ENCODE assay signal across 8 mouse cellular contexts in the genomic region with DNA sequence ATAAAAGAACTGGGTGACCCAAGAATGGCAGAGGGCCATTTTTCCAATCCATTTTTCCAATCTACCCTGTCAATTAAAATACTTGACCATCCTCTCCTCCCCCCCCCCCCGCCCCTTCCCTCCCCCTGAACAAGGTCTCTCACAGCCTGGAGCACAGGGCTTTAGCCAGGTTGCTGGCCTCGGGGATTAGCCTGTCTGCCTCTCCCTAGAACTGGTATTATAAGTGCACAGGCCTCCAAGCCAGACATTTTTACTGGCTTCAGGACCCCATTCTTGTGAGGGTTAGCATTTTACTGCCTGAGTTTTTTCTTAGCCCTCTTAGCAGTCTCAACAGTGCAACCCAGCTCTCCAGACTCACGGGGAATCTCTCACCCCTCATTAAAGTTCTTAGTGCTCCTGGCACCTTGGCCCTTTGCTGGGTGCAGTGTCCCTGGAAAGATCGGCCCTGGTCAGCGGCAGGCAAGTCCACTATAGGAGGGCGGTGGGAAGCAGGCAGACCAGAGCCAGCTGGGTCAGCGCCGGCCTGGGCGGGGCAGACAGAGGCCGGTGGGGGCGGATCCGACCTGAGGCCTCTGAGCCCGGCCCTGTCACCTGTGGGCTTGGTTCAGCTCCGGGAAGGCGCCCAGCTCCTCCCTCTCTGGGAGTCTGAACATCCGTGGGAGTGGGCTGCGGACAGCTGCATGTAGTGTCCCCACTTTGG. TPM values are rescaled to one million over a fixed set of nuclear protein-coding genes. Genes with fewer than 3 reads are reported as not detected.
DNase-seq lines count a peak whose midpoint lies in the region; ATAC-seq and TF ChIP-seq lines count a peak whose summit lies in the region.

Gene Wdr72, plus strand, starts transcription at position 596 of the 700 bp plus-strand sequence.

- peaks cover 22% of the 10 kb centered on the region for H3K27me3 ChIP-seq in E14TG2a.4 (ENCODE audit: insufficient read depth, low read length)
- H3K27me3 ChIP-seq in embryonic facial prominence, embryonic 13.5 days: peaks cover 5% of the 10 kb centered on the region; the same call in 1 of the 2 replicates
- H3K27me3 ChIP-seq in intestine, embryonic 16.5 days (replicated peaks; ENCODE audit: control insufficient read depth, insufficient read depth, low read length): no peaks in the 10 kb centered on the region
- 0 out of 2 replicates have a peak, but pooled peaks cover 3% of the 10 kb centered on the region for H3K27me3 ChIP-seq in liver, embryonic 15.5 days
- H3K27me3 ChIP-seq in neural tube, embryonic 14.5 days (ENCODE audit: control insufficient read depth, insufficient read depth, low read length): no peaks in the 10 kb centered on the region

- peaks cover 10% of the 10 kb centered on the region for H3K4me1 ChIP-seq in E14TG2a.4 (replicated peaks; ENCODE audit: low read depth, low read length)
- H3K4me1 ChIP-seq in embryonic facial prominence, embryonic 13.5 days: peaks cover 8% of the 10 kb centered on the region
- H3K4me1 ChIP-seq in intestine, embryonic 16.5 days (ENCODE audit: control insufficient read depth, insufficient read depth, low read length): no peaks in the 10 kb centered on the region
- no peaks in the 10 kb centered on the region for H3K4me1 ChIP-seq in liver, embryonic 15.5 days (replicated peaks)
- no peaks in the 10 kb centered on the region for H3K4me1 ChIP-seq in neural tube, embryonic 14.5 days (ENCODE audit: control insufficient read depth, insufficient read depth, low read length)

- H3K9me3 ChIP-seq in E14TG2a.4 (ENCODE audit: low read length): no peaks in the 10 kb centered on the region
- no peaks in the 10 kb centered on the region for H3K9me3 ChIP-seq in embryonic facial prominence, embryonic 13.5 days
- H3K9me3 ChIP-seq in intestine, embryonic 16.5 days (ENCODE audit: control insufficient read depth, low read length): no peaks in the 10 kb centered on the region
- no peaks in the 10 kb centered on the region; the same call in 1 of the 2 replicates for H3K9me3 ChIP-seq in liver, embryonic 15.5 days (replicated peaks)
- no peaks in the 10 kb centered on the region for H3K9me3 ChIP-seq in neural tube, embryonic 14.5 days (ENCODE audit: control insufficient read depth, low read length)

- no peak for DNase-seq in right cerebral cortex, postnatal 25 days
- no peak for DNase-seq in frontal cortex, postnatal 36 days (ENCODE audit: low spot score in 2 of 2)
- no peak for DNase-seq in left cerebral cortex, adult 11 months (ENCODE audit: low spot score)

- WGBS in embryonic facial prominence, embryonic 13.5 days: 6% methylated on average over 17 of the region's 17 CpGs
- WGBS in intestine, embryonic 16.5 days: 7% methylated on average over 17 of the region's 17 CpGs
- 10% methylated on average over 17 of the region's 17 CpGs for WGBS in liver, embryonic 15.5 days (ENCODE audit: insufficient replicate concordance)
- WGBS in neural tube, embryonic 14.5 days: 4% methylated on average over 16 of the region's 17 CpGs

- H3K27ac ChIP-seq in embryonic facial prominence, embryonic 13.5 days: no peak within 1 kb of the TSS
- no peak within 1 kb of the TSS for H3K27ac ChIP-seq in intestine, embryonic 16.5 days (ENCODE audit: low read length)
- H3K27ac ChIP-seq in liver, embryonic 15.5 days (replicated peaks): no peak within 1 kb of the TSS
- no peak within 1 kb of the TSS for H3K27ac ChIP-seq in neural tube, embryonic 14.5 days (ENCODE audit: low read depth, low read length)

- H3K9ac ChIP-seq in embryonic facial prominence, embryonic 13.5 days: peak within 1 kb of the TSS; percentile 55
- peak within 1 kb of the TSS; percentile 56 for H3K9ac ChIP-seq in intestine, embryonic 16.5 days (ENCODE audit: low read depth, low read length)
- H3K9ac ChIP-seq in liver, embryonic 15.5 days: no peak within 1 kb of the TSS
- H3K9ac ChIP-seq in neural tube, embryonic 14.5 days (replicated peaks; ENCODE audit: low read depth, low read length): no peak within 1 kb of the TSS

- H3K4me3 ChIP-seq in E14TG2a.4 (replicated peaks; ENCODE audit: low read length): peak within 1 kb of the TSS; percentile 68
- H3K4me3 ChIP-seq in embryonic facial prominence, embryonic 13.5 days: peak within 1 kb of the TSS; percentile 33
- peak within 1 kb of the TSS; percentile 49 for H3K4me3 ChIP-seq in intestine, embryonic 16.5 days (ENCODE audit: low read length)
- peak within 1 kb of the TSS; percentile 36 for H3K4me3 ChIP-seq in liver, embryonic 15.5 days (replicated peaks)
- H3K4me3 ChIP-seq in neural tube, embryonic 14.5 days (ENCODE audit: low read depth, low read length): no peak within 1 kb of the TSS

- TF ChIP-seq CTCF in E14TG2a.4 (conservative IDR thresholded peaks at IDR 0.05; ENCODE audit: low read length): no peak

- peak within 1 kb of the TSS; percentile 61 for H3K4me2 ChIP-seq in embryonic facial prominence, embryonic 13.5 days
- H3K4me2 ChIP-seq in intestine, embryonic 16.5 days (ENCODE audit: low read depth, low read length): peak within 1 kb of the TSS; percentile 69
- peak within 1 kb of the TSS; percentile 46 for H3K4me2 ChIP-seq in liver, embryonic 15.5 days
- H3K4me2 ChIP-seq in neural tube, embryonic 14.5 days (ENCODE audit: low read depth, low read length): peak within 1 kb of the TSS; percentile 33; the same call in 1 of the 2 replicates

- H3K36me3 ChIP-seq in E14TG2a.4 (ENCODE audit: insufficient read depth, low read length): no peaks in the 10 kb centered on the region
- no peaks in the 10 kb centered on the region for H3K36me3 ChIP-seq in embryonic facial prominence, embryonic 13.5 days
- no peaks in the 10 kb centered on the region for H3K36me3 ChIP-seq in intestine, embryonic 16.5 days (ENCODE audit: control insufficient read depth, insufficient read depth, low read length)
- H3K36me3 ChIP-seq in liver, embryonic 15.5 days (replicated peaks): no peaks in the 10 kb centered on the region
- no peaks in the 10 kb centered on the region for H3K36me3 ChIP-seq in neural tube, embryonic 14.5 days (ENCODE audit: control insufficient read depth, insufficient read depth, low read length)

- no peak for ATAC-seq in embryonic facial prominence, embryonic 13.5 days (ENCODE audit: insufficient number of reproducible peaks, insufficient read depth, low FRiP score, low TSS enrichment, low read depth)
- peak; percentile 88 for ATAC-seq in intestine, embryonic 16.5 days
- ATAC-seq in liver, embryonic 15.5 days (ENCODE audit: insufficient read depth): no peak
- ATAC-seq in neural tube, embryonic 14.5 days (ENCODE audit: low read depth): no peak

RNA-seq across cellular contexts. Expression of gene Wdr72, which starts in this region (rescaled TPM):
- polyA plus RNA-seq in embryonic facial prominence, embryonic 13.5 days (2015; fragmentation: Nextera tagmentation; extraction: Ambion mirVana): 0.21 and 0.85 TPM in 2 replicates
- polyA plus RNA-seq in intestine, embryonic 16.5 days (2015; fragmentation: Nextera tagmentation; extraction: Ambion mirVana): 0.27 and 0.37 TPM in 2 replicates
- not detected in 2 replicates for polyA plus RNA-seq in liver, embryonic 15.5 days (2015; fragmentation: Nextera tagmentation; extraction: Ambion mirVana)
- 0.19 and 0.24 TPM in 2 replicates for polyA plus RNA-seq in neural tube, embryonic 14.5 days (2014; fragmentation: Nextera tagmentation; extraction: Ambion mirVana)

Comparison
In these comparisons a context has a peak if more than half of its experiments do, and no peak if none do; other contexts are left out.
1. Peak in ATAC-seq, H3K4me3 ChIP-seq, H3K9ac ChIP-seq and H3K4me2 ChIP-seq in intestine, embryonic 16.5 days; RNA of the gene not detected or under 1 TPM.